Mouse (Mus musculus): ENCODE measurements around the gene Nfix.

Nfix gene

GRCm38 (mm10) chr8:84739401-84739742, 60.8 kb downstream of the Nfix start:
- no peak for DNase-seq (ENCODE audit: low spot score in 2 of 2)

- no peak for DNase-seq (ENCODE audit: low spot score in 2 of 2)
Observed at GRCm38 (mm10) chr8:84738715-84739400, 61.3 kb downstream of the Nfix start.

GRCm38 (mm10) chr8:84738266-84738665, 61.9 kb downstream of the Nfix start:
- DNase-seq (ENCODE audit: low spot score in 2 of 2): no peak

GRCm38 (mm10) chr8:84737608-84738007, 62.5 kb downstream of the Nfix start:
- peak; percentile 59 to 60 for DNase-seq (ENCODE audit: low spot score in 2 of 2)

GRCm38 (mm10) chr8:84736521-84736920, 63.6 kb downstream of the Nfix start:
- DNase-seq (ENCODE audit: low spot score in 2 of 2): no peak

GRCm38 (mm10) chr8:84735597-84735996, 64.5 kb downstream of the Nfix start:
- DNase-seq (ENCODE audit: low spot score in 2 of 2): no peak

- DNase-seq (ENCODE audit: low spot score in 2 of 2): no peak
Observed at GRCm38 (mm10) chr8:84734680-84735079, 65.5 kb downstream of the Nfix start.

- no peak for DNase-seq (ENCODE audit: low spot score in 2 of 2)
Observed at GRCm38 (mm10) chr8:84733959-84734358, 66.2 kb downstream of the Nfix start.

GRCm38 (mm10) chr8:84732996-84733395, 67.1 kb downstream of the Nfix start:
- no peak for DNase-seq (ENCODE audit: low spot score in 2 of 2)

GRCm38 (mm10) chr8:84732545-84732944, 67.6 kb downstream of the Nfix start:
- DNase-seq (ENCODE audit: low spot score in 2 of 2): no peak

- DNase-seq (ENCODE audit: low spot score in 2 of 2): no peak
Observed at GRCm38 (mm10) chr8:84731371-84732177, 68.6 kb downstream of the Nfix start.

GRCm38 (mm10) chr8:84730541-84731370, 69.4 kb downstream of the Nfix start:
- no peak for DNase-seq (ENCODE audit: low spot score in 2 of 2)

GRCm38 (mm10) chr8:84729921-84730362, 70.2 kb downstream of the Nfix start:
- no peak for DNase-seq (ENCODE audit: low spot score in 2 of 2)

GRCm38 (mm10) chr8:84728474-84728873, 71.7 kb downstream of the Nfix start:
- no peak for DNase-seq (ENCODE audit: low spot score in 2 of 2)

- DNase-seq (ENCODE audit: low spot score in 2 of 2): no peak
Observed at GRCm38 (mm10) chr8:84725941-84726259, 74.2 kb downstream of the Nfix start.

GRCm38 (mm10) chr8:84725246-84725940, 74.8 kb downstream of the Nfix start:
- no peak for DNase-seq (ENCODE audit: low spot score in 2 of 2)

GRCm38 (mm10) chr8:84724683-84725082, 75.5 kb downstream of the Nfix start:
- no peak for DNase-seq (ENCODE audit: low spot score in 2 of 2)

GRCm38 (mm10) chr8:84723571-84723900, 76.6 kb downstream of the Nfix start:
- DNase-seq (ENCODE audit: low spot score in 2 of 2): no peak

- peak; percentile 57 to 74 for DNase-seq (ENCODE audit: low spot score in 2 of 2)
Observed at GRCm38 (mm10) chr8:84722850-84723570, 77.1 kb downstream of the Nfix start, which contains the start of gene G430095P16Rik. Gene G430095P16Rik, plus strand, starts transcription at chr8:84723007.

- no peak for DNase-seq (ENCODE audit: low spot score in 2 of 2)
Observed at GRCm38 (mm10) chr8:84722530-84722849, 77.7 kb downstream of the Nfix start.

- no peak for DNase-seq (ENCODE audit: low spot score in 2 of 2)
Observed at GRCm38 (mm10) chr8:84718959-84719690, 81.0 kb downstream of the Nfix start.
